Mouse (Mus musculus) thymus, adult 2 months (tissue): ENCODE measurements around the gene Sele. TPM values are rescaled to one million over a fixed set of nuclear protein-coding genes. Genes with fewer than 3 reads are reported as not detected.

Experiments used
- DNase-seq: peaks from one replicate; pipeline ENCODE4 v3.0.0; 2021
- H3K27ac ChIP-seq: fragments of 200-500 bp; 2 replicates; pipeline ENCODE4 v1.5.1; 2012; ENCODE audit warnings: low read length, control low read depth; ENCODE audit not compliant: control insufficient read depth, insufficient read depth
- H3K27me3 ChIP-seq: fragments of 200-500 bp; 2 replicates; pipeline ENCODE4 v1.6.1; 2012; ENCODE audit warnings: mild to moderate bottlenecking, low read length, moderate library complexity, mixed read lengths; ENCODE audit not compliant: control insufficient read depth, insufficient read depth
- H3K36me3 ChIP-seq: fragments of 200-500 bp; 2 replicates; pipeline ENCODE4 v1.6.1; 2012; ENCODE audit warnings: mild to moderate bottlenecking, low read length, moderate library complexity; ENCODE audit not compliant: control insufficient read depth, insufficient read depth
- H3K4me1 ChIP-seq: fragments of 200-500 bp; replicated peaks from 2 replicates; pipeline ENCODE4 v1.6.1; 2012; ENCODE audit warnings: low read length; ENCODE audit not compliant: control insufficient read depth, insufficient read depth
- H3K4me3 ChIP-seq: fragments of 200-500 bp; 2 replicates; pipeline ENCODE4 v1.5.1; 2012; ENCODE audit warnings: mild to moderate bottlenecking, low read length, control low read depth, moderate library complexity; ENCODE audit not compliant: control insufficient read depth, insufficient read depth
- CTCF ChIP-seq: fragments of 200-500 bp; IDR thresholded peaks from 2 replicates; pipeline ENCODE4 v1.5.1; 2012; ENCODE audit warnings: mild to moderate bottlenecking, control low read depth, low read length, moderate library complexity, borderline replicate concordance; ENCODE audit not compliant: control insufficient read depth, poor library complexity, insufficient read depth; ENCODE audit errors: extremely low read depth
- POLR2A ChIP-seq: fragments of 200-500 bp; IDR thresholded peaks from 2 replicates; pipeline ENCODE4 v1.6.1; 2012; ENCODE audit warnings: mild to moderate bottlenecking, low read length, control low read depth, moderate library complexity; ENCODE audit not compliant: control insufficient read depth, poor library complexity, insufficient read depth; ENCODE audit errors: extremely low read depth
- WGBS: fragments of 180-500 bp; shearing (Covaris S2); methylation state at CpG from one replicate; pipeline ENCODE4 v1.1.7; 2018; 5-methylcytosine and 5-hydroxymethylcytosine counted together
- polyA plus RNA-seq: library from polyadenylated mRNA; depleted of rRNA; stranded (reverse); fragments of >200 nt; gene quantifications from 2 replicates; pipeline ENCODE4 v1.2.3, GENCODE M21; 2012; rRNA removed

Sele gene
- polyA plus RNA-seq, 1 experiment = 0.18 TPM

- no peaks in the 10 kb centered on the region for H3K4me1 ChIP-seq
- no peak for DNase-seq
- H3K36me3 ChIP-seq = no peaks in the 10 kb centered on the region
- TF ChIP-seq POLR2A (no peak), CTCF (no peak)
- no peak overlapping the region for H3K4me3 ChIP-seq
- 66% methylated on average over 2 of the region's 2 CpGs for WGBS
- H3K27me3 ChIP-seq = no peaks in the 10 kb centered on the region
- no peak overlapping the region for H3K27ac ChIP-seq
Measured at GRCm38 (mm10) chr1:164098372-164098771, 50.3 kb downstream of the Sele start.

Other genes starting within 250 kb of the Sele start
- 17.0 and 17.6 TPM in 2 replicates for gene Scyl3, start 119.1 kb upstream of the Sele start, polyA plus RNA-seq
- 7.6 and 9.5 TPM in 2 replicates for gene BC055324, start 53.4 kb upstream of the Sele start, polyA plus RNA-seq
- gene Mettl18, start 53.3 kb upstream of the Sele start, polyA plus RNA-seq = 0.89 and 0.99 TPM in 2 replicates
- gene Sell, start 13.7 kb downstream of the Sele start, polyA plus RNA-seq = 66.6 and 68.0 TPM in 2 replicates
- 1.3 and 2.8 TPM in 2 replicates for gene Selp, start 67.0 kb downstream of the Sele start, polyA plus RNA-seq
- gene F5, start 103.6 kb downstream of the Sele start, polyA plus RNA-seq = 0.56 and 0.78 TPM in 2 replicates
- gene Slc19a2, start 200.8 kb downstream of the Sele start, polyA plus RNA-seq = 8.2 and 10.8 TPM in 2 replicates
- gene Ccdc181, start 227.4 kb downstream of the Sele start, polyA plus RNA-seq = 1.7 and 2.7 TPM in 2 replicates